Mouse (Mus musculus) 3T3-L1 (cell line): ENCODE data around the gene Myo3a.

Experiments
- DNase-seq: peaks from one replicate; pipeline ENCODE4 v3.0.0-alpha.2; 2015; ENCODE audit warnings: low read depth, low spot score

The Myo3a gene

DNA sequence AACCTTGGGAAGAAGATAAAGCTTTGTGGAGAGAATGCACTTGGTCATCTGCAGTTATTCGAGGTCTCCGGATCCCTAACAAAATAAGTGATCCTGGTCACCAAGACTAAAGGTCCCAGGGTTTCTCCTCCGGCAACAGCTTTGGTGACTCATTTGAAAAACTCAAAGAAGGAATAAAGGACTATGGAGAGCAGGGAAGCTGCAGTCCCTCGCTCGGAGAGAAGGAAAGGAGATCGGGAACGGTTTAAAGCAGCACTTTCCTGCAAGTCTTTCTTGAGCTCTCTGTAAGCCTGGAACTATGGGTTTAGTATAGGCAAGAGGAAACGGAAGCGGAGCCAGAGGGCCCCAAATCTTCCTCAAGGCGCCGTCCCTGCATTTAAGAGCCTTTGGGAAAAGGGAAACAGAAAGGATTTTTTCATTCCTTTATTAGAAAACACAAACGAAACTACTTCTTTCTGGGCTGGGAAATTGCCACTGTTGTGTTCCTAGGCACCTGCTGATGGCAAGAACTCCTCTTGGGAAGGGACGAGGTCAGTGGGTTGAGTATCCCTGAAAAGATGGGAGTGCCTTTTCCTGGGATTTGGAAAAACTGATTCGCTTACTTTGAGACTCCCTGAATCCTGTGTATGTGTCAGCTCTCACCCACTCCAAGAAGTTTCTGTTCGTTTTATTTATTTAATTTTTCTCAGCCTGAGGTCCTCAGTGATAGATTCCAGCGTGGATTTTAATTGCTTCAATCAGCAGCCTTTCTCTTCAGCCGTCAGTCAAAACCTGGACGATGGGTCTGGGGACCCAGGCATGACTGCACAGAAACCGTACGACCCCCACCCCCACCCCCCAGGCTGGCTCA, 393.9 kb downstream of the Myo3a start:
- DNase-seq: no peak

DNA sequence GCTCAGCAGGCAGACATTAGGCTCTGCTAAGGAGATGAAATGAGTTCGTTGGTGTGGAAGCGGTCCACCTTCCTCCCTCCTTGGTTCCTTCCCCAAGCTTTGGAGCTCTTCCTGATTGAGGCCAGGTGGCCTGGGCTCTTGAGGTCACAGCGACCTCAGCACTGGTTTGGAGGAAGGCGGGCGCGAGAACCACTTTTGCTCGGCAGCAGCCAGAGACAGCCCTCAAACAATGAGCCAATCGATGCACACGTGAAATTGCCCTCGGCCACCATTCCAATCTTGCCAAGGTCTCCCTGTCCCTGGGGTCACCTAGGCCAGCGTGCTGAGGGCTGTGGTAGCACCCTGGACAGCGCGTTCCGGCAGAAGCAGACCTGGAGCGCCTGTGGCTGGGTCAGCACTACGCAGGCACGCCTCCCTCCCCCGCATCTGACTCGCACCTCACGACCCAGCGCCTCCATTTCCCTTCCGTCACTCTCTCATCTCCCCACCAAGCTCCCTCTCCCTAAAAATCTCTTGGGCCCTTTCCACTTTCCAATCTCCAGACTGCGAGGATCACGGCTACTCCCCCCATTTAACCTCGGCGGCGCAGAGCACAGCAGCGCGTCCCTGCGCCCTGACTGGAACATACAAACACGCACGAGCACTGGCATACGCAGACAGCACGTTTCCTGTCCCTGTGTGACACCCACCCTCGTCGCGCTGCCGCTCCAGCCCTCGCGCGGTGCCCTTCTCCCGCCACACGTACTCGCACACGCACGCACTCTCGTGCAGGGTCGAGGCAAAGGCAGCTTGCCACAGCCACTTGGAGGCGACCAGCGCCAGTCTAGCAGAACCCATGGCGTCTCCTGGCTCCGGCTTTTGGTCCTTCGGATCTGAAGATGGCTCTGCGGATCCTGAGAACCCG, 394.8 kb downstream of the Myo3a start, which contains the start of gene Gad2:
TSS of gene Gad2 (plus strand) at position 378 of the 904 bp plus-strand sequence.
- no peak for DNase-seq

- DNase-seq: no peak
Observed at GRCm38 (mm10) chr2:22623111-22624070, 396.1 kb downstream of the Myo3a start.

DNA sequence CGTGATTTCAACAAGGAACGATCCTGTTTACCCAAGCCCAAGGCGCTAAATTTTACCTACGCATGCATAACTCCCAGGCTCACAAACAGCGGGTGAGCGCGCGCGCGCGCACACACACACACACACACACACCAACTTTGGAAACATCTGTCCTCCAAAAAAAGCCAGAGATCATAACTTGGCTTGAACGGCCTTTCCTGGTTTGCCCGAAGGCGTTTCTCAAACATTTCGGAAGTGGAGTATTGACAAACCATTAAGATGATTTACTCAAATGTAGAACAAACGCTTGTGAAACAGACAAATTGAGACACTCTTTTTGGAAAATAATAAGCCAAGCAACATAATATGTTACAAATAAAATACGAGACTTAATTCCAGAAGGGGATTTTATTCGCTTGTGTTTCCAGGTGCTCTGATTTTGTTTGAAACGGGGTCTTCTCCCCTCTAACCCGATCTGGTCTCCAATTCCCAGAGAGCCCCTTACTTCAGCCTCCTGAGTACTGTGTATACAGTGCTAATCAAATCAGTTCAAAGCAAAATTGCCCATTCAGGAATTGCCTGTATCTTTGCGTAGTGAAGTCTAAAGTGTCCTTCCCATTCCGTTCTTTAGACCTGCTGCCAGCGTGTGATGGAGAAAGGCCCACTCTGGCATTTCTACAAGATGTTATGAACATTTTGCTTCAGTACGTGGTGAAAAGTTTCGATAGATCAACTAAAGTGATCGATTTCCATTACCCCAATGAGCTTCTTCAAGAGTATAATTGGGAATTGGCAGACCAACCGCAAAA, 397.1 kb downstream of the Myo3a start:
- DNase-seq: no peak

- DNase-seq: no peak
Observed at GRCm38 (mm10) chr2:22625096-22625960, 398.0 kb downstream of the Myo3a start.

DNA sequence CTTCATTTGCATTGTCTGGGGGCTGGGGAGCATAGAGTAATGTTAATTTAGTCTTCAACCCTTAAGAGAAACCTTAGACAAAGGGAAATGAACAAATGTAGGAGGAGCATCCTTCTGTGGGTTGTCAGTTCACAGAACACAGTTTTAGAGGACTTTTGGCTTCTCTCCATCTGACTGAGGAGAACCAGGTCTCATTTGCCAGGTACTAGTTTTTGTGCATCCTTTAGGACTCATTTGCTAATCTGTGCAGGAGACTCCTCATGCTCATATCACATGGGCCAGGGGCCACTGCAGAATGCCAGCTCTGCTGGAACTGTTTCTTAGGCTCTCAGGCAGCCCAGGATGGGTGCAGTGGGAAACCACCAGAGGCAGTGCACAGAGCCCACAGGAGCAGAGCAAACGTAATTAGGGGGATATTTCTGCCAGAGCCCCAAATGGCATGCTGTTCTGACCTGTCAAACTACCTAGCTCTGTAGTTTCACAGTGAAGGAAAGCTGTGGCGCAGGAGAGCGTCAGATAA, 399.9 kb downstream of the Myo3a start:
- no peak for DNase-seq

- no peak for DNase-seq
Observed at GRCm38 (mm10) chr2:22627819-22628432, 400.6 kb downstream of the Myo3a start.

DNA sequence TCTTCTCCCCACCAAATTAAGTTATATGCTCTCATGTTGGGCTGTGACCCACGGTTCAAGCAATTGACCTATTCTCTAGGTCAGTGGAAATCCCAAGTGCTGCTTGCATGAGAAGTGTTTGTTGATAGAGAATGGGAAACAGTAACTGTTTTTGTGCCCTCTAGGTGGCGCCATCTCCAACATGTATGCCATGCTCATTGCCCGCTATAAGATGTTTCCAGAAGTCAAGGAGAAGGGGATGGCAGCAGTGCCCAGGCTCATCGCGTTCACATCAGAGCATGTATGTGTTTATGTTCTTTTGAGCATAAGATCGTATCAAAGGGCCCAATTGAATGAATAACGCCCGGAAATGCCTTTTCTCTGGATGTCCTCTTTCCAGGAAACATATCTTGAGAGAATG, 407.5 kb downstream of the Myo3a start:
- peak; percentile 25 for DNase-seq

DNA sequence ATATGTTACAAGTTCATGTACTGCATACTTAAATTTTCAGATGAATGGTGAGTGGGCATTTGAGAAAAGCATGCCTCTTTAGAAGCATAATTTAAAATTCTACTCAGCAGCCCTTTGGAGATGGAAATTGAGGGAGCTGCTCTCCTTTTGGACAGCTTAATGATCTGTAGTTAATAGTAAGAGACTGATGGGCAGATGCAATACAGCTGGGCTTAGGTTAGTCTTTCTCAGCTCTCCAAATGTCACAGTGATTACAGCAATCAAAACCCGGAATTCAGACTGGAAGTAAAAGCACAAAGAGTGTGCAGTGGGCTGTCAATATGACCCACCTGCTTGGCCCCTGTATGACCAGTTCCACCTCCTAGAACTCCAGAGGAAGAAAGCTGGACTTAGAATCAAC, 418.8 kb downstream of the Myo3a start:
- no peak for DNase-seq

DNA sequence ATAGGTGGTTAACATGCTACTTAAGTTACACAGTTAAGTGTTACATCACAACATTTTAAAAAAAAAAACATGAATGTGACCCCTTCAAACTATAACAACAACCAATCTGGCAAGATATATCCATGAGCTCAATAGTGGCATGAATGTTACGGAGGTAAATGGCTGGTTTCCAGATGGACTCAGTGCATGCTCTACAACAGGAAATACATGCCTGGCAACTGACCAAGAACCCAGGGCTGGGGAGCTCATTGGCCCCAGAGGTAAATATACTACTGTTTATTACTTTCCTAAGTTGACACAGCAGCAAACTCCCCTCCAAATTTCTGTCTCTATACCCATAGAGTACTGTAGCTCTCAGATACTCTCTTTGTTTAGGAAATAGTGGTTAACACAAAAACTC, 421.1 kb downstream of the Myo3a start:
- no peak for DNase-seq

DNA sequence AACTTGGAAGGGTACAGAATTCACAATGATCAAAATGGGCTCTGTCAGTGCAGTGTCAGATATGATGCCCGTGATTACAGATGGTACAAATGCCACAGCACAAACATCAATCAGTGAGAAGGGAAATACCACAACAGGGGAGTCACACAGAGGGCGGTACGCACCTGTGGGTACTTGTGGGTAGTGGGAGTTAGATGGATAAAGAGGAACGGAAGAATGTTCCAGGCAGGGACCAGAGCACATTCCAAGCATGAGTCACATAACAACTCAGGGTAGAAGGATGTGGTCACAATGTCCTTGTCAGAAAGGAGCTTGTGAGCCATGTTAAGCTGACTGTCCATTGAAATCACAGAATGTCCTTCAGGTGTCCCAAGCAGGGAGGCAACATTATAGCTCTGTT, 424.5 kb downstream of the Myo3a start:
- DNase-seq: peak; percentile 45

DNA sequence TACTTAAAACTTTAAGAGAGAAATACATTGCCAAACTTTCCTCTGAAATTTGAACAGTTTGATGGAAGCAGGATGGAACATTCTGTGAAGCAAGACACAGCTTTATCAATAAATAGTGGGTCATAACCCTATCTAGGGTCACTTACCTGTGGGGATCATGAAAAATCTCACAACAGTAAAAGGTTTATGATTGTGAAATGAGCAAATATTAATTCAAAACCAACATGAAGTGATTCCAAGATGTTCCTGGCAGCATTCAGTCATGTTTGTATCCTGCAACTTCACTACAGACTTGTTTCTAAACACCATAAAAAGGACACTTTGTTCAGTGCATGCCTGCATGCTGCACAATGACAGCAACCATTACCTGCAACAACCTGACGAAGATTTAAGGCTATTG, 436.4 kb downstream of the Myo3a start:
- DNase-seq: no peak
